Mouse (Mus musculus) CH12F3 (cell line): ENCODE data around the gene Rap1gap2.

Experiments used
- in situ Hi-C: fragments of 300-500 bp; cut with MboI; formaldehyde crosslinking; loops from 2 replicates; pipeline ENCODE4 v1.14.3; 2020; ENCODE audit warnings: low sequenced_read_pairs

The Rap1gap2 gene

GRCm38 (mm10) chr11:74361769-74362168, 248.9 kb downstream of the Rap1gap2 start, which contains the start of gene Olfr412:
Gene Olfr412 (plus strand): TSS chr11:74362069.
- in situ Hi-C loops: no loop called here

DNA sequence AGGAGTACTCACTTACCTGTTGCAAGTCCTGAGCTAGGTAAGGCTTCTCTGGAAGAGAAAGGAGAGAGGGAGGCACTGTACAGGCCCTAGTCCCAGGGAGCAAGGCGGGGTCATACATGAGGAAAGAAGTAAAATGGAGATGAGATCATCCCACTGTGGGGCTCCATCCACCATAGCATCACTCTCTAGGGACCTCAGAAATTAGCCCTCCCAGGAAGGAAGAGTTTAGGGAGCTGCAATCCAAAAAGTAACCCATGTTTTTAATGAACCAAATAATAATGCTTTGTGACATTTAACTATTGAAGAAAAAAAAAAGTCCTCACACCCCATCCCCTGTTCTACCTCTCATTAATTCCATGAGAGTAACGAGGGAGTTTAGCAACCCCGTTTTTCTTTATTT, 258.2 kb downstream of the Rap1gap2 start, which contains the start of gene Olfr411:
Gene Olfr411 (minus strand): TSS at position 101 of the 400 bp plus-strand sequence.
- in situ Hi-C loops: no loop called here

- in situ Hi-C loops: no loop called here
Observed at GRCm38 (mm10) chr11:74337931-74338330, 272.8 kb downstream of the Rap1gap2 start, which contains the start of gene Olfr410. Gene Olfr410 (minus strand): TSS chr11:74338031.
